Mouse (Mus musculus): ENCODE measurements at regions not wholly inside any gene's neighbourhood (a gene's known extent, or its start where the extent isn't known, plus 50 kb on each side); places are given as distances from the start of the nearest gene placed in this dataset.

GRCm38 (mm10) chr7:83179403-83179802, 312.3 kb downstream of the Mex3b start:
- no peak for TF ChIP-seq CTCF (IDR thresholded peaks at IDR 0.05; ENCODE audit: low read depth, low read length)
- no peak for TF ChIP-seq POLR2A (IDR thresholded peaks at IDR 0.05; ENCODE audit: extremely low read depth, insufficient read depth, low read length)

Data from liver, adult 2 months (tissue).